Mouse (Mus musculus) embryonic facial prominence, embryonic 10.5 days (tissue): ENCODE data around the gene Olfr10. TPM values are rescaled to one million over a fixed set of nuclear protein-coding genes. Genes with fewer than 3 reads are reported as not detected.

Source experiments
- DNase-seq: peaks from one replicate; pipeline ENCODE4 v3.0.0-alpha.2; 2017; ENCODE audit warnings: low spot score
- H3K27ac ChIP-seq: fragments of 300-500 bp; sonication (generic); replicated peaks from 2 replicates; pipeline ENCODE4 v1.5.1; 2016; ENCODE audit warnings: mild to moderate bottlenecking
- H3K27me3 ChIP-seq: fragments of 300-500 bp; sonication (generic); replicated peaks from 2 replicates; pipeline ENCODE4 v1.6.1; 2016; ENCODE audit warnings: low read depth, mild to moderate bottlenecking; ENCODE audit not compliant: poor library complexity, severe bottlenecking
- H3K36me3 ChIP-seq: fragments of 300-500 bp; sonication (generic); replicated peaks from 2 replicates; pipeline ENCODE4 v1.6.1; 2016; ENCODE audit warnings: mild to moderate bottlenecking, moderate library complexity
- H3K4me1 ChIP-seq: fragments of 300-500 bp; sonication (generic); 2 replicates; pipeline ENCODE4 v1.6.1; 2016
- H3K4me3 ChIP-seq: fragments of 300-500 bp; sonication (generic); 2 replicates; pipeline ENCODE4 v1.5.1; 2016; ENCODE audit warnings: mild to moderate bottlenecking, moderate library complexity
- H3K9me3 ChIP-seq: fragments of 300-500 bp; sonication (generic); 2 replicates; pipeline ENCODE4 v1.6.1; 2016; ENCODE audit warnings: mild to moderate bottlenecking
- WGBS: fragments of 180-500 bp; shearing (Covaris S2); methylation state at CpG from one replicate; pipeline ENCODE4 v1.1.7; 2016; 5-methylcytosine and 5-hydroxymethylcytosine counted together
- polyA plus RNA-seq: library from polyadenylated mRNA; unstranded; fragments of >200 nt; fragmentation: Nextera tagmentation; extraction: Ambion mirVana; gene quantifications from 2 replicates; pipeline ENCODE4 v1.2.1, GENCODE M21; 2016

Olfr10 gene
- polyA plus RNA-seq, 1 experiment from 2014 or later, result not detected

DNA sequence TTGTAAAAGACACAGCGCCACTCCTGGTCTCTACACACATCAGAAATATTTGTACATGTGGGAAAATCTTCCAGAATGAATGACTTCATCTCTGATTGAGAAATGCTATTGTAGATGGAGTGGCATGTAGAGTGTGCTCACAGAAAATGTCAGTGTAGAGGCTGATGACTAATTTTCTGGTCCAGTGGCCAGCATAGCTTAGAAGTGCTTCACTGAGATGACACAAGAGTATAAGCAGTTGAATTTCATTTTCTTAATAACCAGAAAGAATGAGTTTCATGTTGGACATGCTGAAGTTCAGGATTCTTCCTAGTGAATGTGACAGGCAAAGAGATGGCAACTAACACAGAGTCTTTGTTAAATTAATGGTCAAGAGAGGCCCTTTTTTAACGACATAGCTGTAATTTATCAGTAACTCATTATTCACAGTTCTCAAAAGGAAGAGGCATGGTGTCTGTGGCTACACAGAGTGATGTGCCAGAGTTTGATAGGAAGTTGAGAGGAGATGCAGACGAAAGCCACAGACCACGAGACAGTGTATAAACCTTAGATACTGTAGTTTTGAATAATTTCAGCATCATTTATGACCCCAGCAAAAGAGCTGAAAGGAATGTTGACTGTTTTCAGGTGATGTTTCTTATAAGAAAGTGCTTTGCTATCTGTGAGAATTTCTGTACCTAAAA lies 32.8 kb downstream of the Olfr10 start:
- no peak overlapping the region for H3K4me3 ChIP-seq
- H3K27me3 ChIP-seq, result no peaks in the 10 kb centered on the region
- H3K27ac ChIP-seq, result no peak overlapping the region
- H3K4me1 ChIP-seq, result no peaks in the 10 kb centered on the region
- H3K36me3 ChIP-seq, result no peaks in the 10 kb centered on the region
- peaks cover 3% of the 10 kb centered on the region; the same call in 1 of the 2 replicates for H3K9me3 ChIP-seq
- DNase-seq, result no peak
- 77% methylated on average over 4 of the region's 4 CpGs for WGBS

Other genes with a start within 250 kb of the Olfr10 start
- gene Tgtp2, start 240.5 kb upstream of the Olfr10 start, polyA plus RNA-seq, result not detected in 2 replicates
- gene Ifi47, start 228.2 kb upstream of the Olfr10 start, polyA plus RNA-seq, result 0.18 and 0.19 TPM in 2 replicates
- gene Olfr1396, start 189.9 kb upstream of the Olfr10 start, polyA plus RNA-seq, result not detected in 2 replicates
- gene Olfr1395, start 162.5 kb upstream of the Olfr10 start, polyA plus RNA-seq, result not detected in 2 replicates
- gene Olfr1394, start 150.4 kb upstream of the Olfr10 start, polyA plus RNA-seq, result not detected in 2 replicates
- gene Btnl9, start 117.6 kb upstream of the Olfr10 start, polyA plus RNA-seq, result 0.23 and 0.31 TPM in 2 replicates
- gene Zfp62, start 101.4 kb upstream of the Olfr10 start, polyA plus RNA-seq, result 46.8 and 50.0 TPM in 2 replicates
- gene Mgat1, start 60.5 kb upstream of the Olfr10 start, polyA plus RNA-seq, result 34.8 and 40.3 TPM in 2 replicates
- gene Olfr1393, start 26.4 kb upstream of the Olfr10 start, polyA plus RNA-seq, result 0.10 TPM in 1 of 2 replicates, not detected in the other
- gene Olfr1392, start 19.5 kb upstream of the Olfr10 start, polyA plus RNA-seq, result 0.06 TPM in 1 of 2 replicates, not detected in the other
- not detected in 2 replicates for gene Olfr1391, start 18.0 kb downstream of the Olfr10 start, polyA plus RNA-seq
- not detected in 2 replicates for gene Olfr1390, start 30.4 kb downstream of the Olfr10 start, polyA plus RNA-seq
- not detected in 2 replicates for gene Olfr1389, start 118.3 kb downstream of the Olfr10 start, polyA plus RNA-seq
- gene Olfr1388, start 131.9 kb downstream of the Olfr10 start, polyA plus RNA-seq, result 0.42 and 0.57 TPM in 2 replicates
- not detected in 2 replicates for gene Olfr1387, start 150.6 kb downstream of the Olfr10 start, polyA plus RNA-seq
- not detected in 2 replicates for gene Olfr1386, start 160.3 kb downstream of the Olfr10 start, polyA plus RNA-seq
- not detected in 2 replicates for gene Olfr1385, start 184.3 kb downstream of the Olfr10 start, polyA plus RNA-seq
- gene Olfr1384, start 202.0 kb downstream of the Olfr10 start, polyA plus RNA-seq, result not detected in 2 replicates
- gene Olfr1383, start 214.9 kb downstream of the Olfr10 start, polyA plus RNA-seq, result not detected in 2 replicates
- gene Olfr1382, start 223.5 kb downstream of the Olfr10 start, polyA plus RNA-seq, result not detected in 2 replicates
- not detected in 2 replicates for gene Olfr1381, start 238.7 kb downstream of the Olfr10 start, polyA plus RNA-seq